Mouse (Mus musculus) midbrain, embryonic 14.5 days (tissue): ENCODE measurements around the gene Sult1b1. TPM values are rescaled to one million over a fixed set of nuclear protein-coding genes. Genes with fewer than 3 reads are reported as not detected.

ENCODE experiments used
- ATAC-seq: fragments of 200-750 bp; cut with Nextera tagmentation; 2 replicates; pipeline ENCODE4 v1.8.0; 2017; ENCODE audit warnings: moderate number of reproducible peaks, moderate library complexity; ENCODE audit not compliant: low FRiP score, low TSS enrichment
- DNase-seq: peaks from one replicate; pipeline ENCODE4 v3.0.0-alpha.2; 2015
- H3K27ac ChIP-seq: fragments of 300-500 bp; sonication (generic); replicated peaks from 2 replicates; pipeline ENCODE4 v1.5.1; 2014; ENCODE audit warnings: mild to moderate bottlenecking, low read depth, low read length, moderate library complexity
- H3K27me3 ChIP-seq: fragments of 300-500 bp; sonication (generic); 2 replicates; pipeline ENCODE4 v1.6.1; 2014; ENCODE audit warnings: low read length, control low read depth, mixed read lengths; ENCODE audit not compliant: control insufficient read depth, insufficient read depth
- H3K36me3 ChIP-seq: fragments of 300-500 bp; sonication (generic); 2 replicates; pipeline ENCODE4 v1.6.1; 2014; ENCODE audit warnings: low read length, control low read depth; ENCODE audit not compliant: control insufficient read depth, insufficient read depth
- H3K4me1 ChIP-seq: fragments of 300-500 bp; sonication (generic); 2 replicates; pipeline ENCODE4 v1.6.1; 2014; ENCODE audit warnings: mild to moderate bottlenecking, antibody characterized with exemption, low read length, control low read depth; ENCODE audit not compliant: control insufficient read depth, insufficient read depth
- H3K4me2 ChIP-seq: fragments of 300-500 bp; sonication (generic); 2 replicates; pipeline ENCODE4 v1.6.1; 2014; ENCODE audit warnings: mild to moderate bottlenecking, low read length, moderate library complexity
- H3K4me3 ChIP-seq: fragments of 300-500 bp; sonication (generic); replicated peaks from 2 replicates; pipeline ENCODE4 v1.5.1; 2014; ENCODE audit warnings: low read depth, low read length
- H3K9ac ChIP-seq: fragments of 300-500 bp; sonication (generic); replicated peaks from 2 replicates; pipeline ENCODE4 v1.6.1; 2014; ENCODE audit warnings: mild to moderate bottlenecking, low read length, moderate library complexity
- H3K9me3 ChIP-seq: fragments of 300-500 bp; sonication (generic); 2 replicates; pipeline ENCODE4 v1.6.1; 2016; ENCODE audit warnings: low read length, control low read depth, mixed read lengths; ENCODE audit not compliant: control insufficient read depth
- WGBS: fragments of 180-500 bp; shearing (Covaris S2); extraction: QIAGEN DNeasy Blood & Tissue Kit; methylation state at CpG from one replicate; pipeline ENCODE4 v1.1.7; 2014; 5-methylcytosine and 5-hydroxymethylcytosine counted together
- polyA plus RNA-seq: library from polyadenylated mRNA; unstranded; fragments of >200 nt; fragmentation: Nextera tagmentation; extraction: Ambion mirVana; gene quantifications from 2 replicates; pipeline ENCODE4 v1.2.1, GENCODE M21; 2014

Gene Sult1b1
- polyA plus RNA-seq = not detected in 2 replicates

GRCm38 (mm10) chr5:87538111-87538510 lies at the start of gene Sult1b1:
TSS of gene Sult1b1 (minus strand) at chr5:87538195.
- no peak within 1 kb of the TSS for H3K4me3 ChIP-seq
- H3K4me1 ChIP-seq = no peaks in the 10 kb centered on the region
- H3K27me3 ChIP-seq = no peaks in the 10 kb centered on the region
- H3K9ac ChIP-seq = no peak within 1 kb of the TSS
- ATAC-seq (no peak), DNase-seq (no peak)
- no peak within 1 kb of the TSS for H3K27ac ChIP-seq
- H3K9me3 ChIP-seq = no peaks in the 10 kb centered on the region
- no peaks in the 10 kb centered on the region for H3K36me3 ChIP-seq
- WGBS = 95% methylated on average over 2 of the region's 2 CpGs
- no peak within 1 kb of the TSS for H3K4me2 ChIP-seq

GRCm38 (mm10) chr5:87580389-87580788 lies 42.4 kb upstream of the Sult1b1 start:
- Histone ChIP-seq H3K27ac (no peak overlapping the region), H3K9ac (no peak overlapping the region), H3K4me2 (no peak overlapping the region), H3K27me3 (no peaks in the 10 kb centered on the region), H3K4me1 (no peaks in the 10 kb centered on the region), H3K4me3 (no peak overlapping the region), H3K36me3 (no peaks in the 10 kb centered on the region), H3K9me3 (no peaks in the 10 kb centered on the region)
- ATAC-seq = no peak
- 91% methylated on average over 1 of the region's 1 CpGs for WGBS
- no peak for DNase-seq

- Histone ChIP-seq H3K27ac (no peak overlapping the region), H3K4me2 (no peak overlapping the region), H3K4me3 (no peak overlapping the region), H3K27me3 (no peaks in the 10 kb centered on the region), H3K9me3 (no peaks in the 10 kb centered on the region), H3K9ac (no peak overlapping the region), H3K36me3 (no peaks in the 10 kb centered on the region), H3K4me1 (no peaks in the 10 kb centered on the region)
- 73% methylated on average over 1 of the region's 1 CpGs for WGBS
- DNase-seq (no peak), ATAC-seq (no peak)
These were observed 36.2 kb upstream of the Sult1b1 start for GRCm38 (mm10) chr5:87574174-87574573.

GRCm38 (mm10) chr5:87573490-87573889 lies 35.5 kb upstream of the Sult1b1 start:
- no peak overlapping the region for H3K9ac ChIP-seq
- DNase-seq (no peak), ATAC-seq (no peak)
- WGBS = 76% methylated on average over 5 of the region's 5 CpGs
- H3K9me3 ChIP-seq = no peaks in the 10 kb centered on the region
- H3K4me2 ChIP-seq = no peak overlapping the region
- no peaks in the 10 kb centered on the region for H3K4me1 ChIP-seq
- H3K27me3 ChIP-seq = no peaks in the 10 kb centered on the region
- no peak overlapping the region for H3K27ac ChIP-seq
- no peak overlapping the region for H3K4me3 ChIP-seq
- H3K36me3 ChIP-seq = no peaks in the 10 kb centered on the region

GRCm38 (mm10) chr5:87572781-87573180 lies 34.8 kb upstream of the Sult1b1 start:
- DNase-seq = no peak
- WGBS = 91% methylated on average over 6 of the region's 6 CpGs
- H3K36me3 ChIP-seq = no peaks in the 10 kb centered on the region
- H3K9ac ChIP-seq = no peak overlapping the region
- H3K4me2 ChIP-seq = no peak overlapping the region
- no peak overlapping the region for H3K27ac ChIP-seq
- H3K4me1 ChIP-seq = no peaks in the 10 kb centered on the region
- no peak for ATAC-seq
- no peaks in the 10 kb centered on the region for H3K27me3 ChIP-seq
- H3K9me3 ChIP-seq = no peaks in the 10 kb centered on the region
- no peak overlapping the region for H3K4me3 ChIP-seq

GRCm38 (mm10) chr5:87568845-87569244 lies 30.9 kb upstream of the Sult1b1 start, which contains the start of gene Sult1d1:
TSS of gene Sult1d1 (minus strand) at chr5:87569027.
- no peak for DNase-seq
- H3K4me1 ChIP-seq = no peaks in the 10 kb centered on the region
- no peaks in the 10 kb centered on the region for H3K36me3 ChIP-seq
- H3K9me3 ChIP-seq = no peaks in the 10 kb centered on the region
- WGBS = 85% methylated on average over 5 of the region's 5 CpGs
- no peak within 1 kb of the TSS for H3K9ac ChIP-seq
- no peak within 1 kb of the TSS for H3K4me3 ChIP-seq
- no peaks in the 10 kb centered on the region for H3K27me3 ChIP-seq
- no peak for ATAC-seq
- H3K27ac ChIP-seq = no peak within 1 kb of the TSS
- H3K4me2 ChIP-seq = no peak within 1 kb of the TSS

GRCm38 (mm10) chr5:87567306-87567705 lies 29.3 kb upstream of the Sult1b1 start:
- no peaks in the 10 kb centered on the region for H3K36me3 ChIP-seq
- 94% methylated on average over 1 of the region's 1 CpGs for WGBS

GRCm38 (mm10) chr5:87562966-87563365 lies 25.0 kb upstream of the Sult1b1 start:
- no peak overlapping the region for H3K27ac ChIP-seq
- H3K4me3 ChIP-seq = no peak overlapping the region
- H3K4me2 ChIP-seq = no peak overlapping the region
- H3K36me3 ChIP-seq = no peaks in the 10 kb centered on the region
- no peaks in the 10 kb centered on the region for H3K4me1 ChIP-seq
- DNase-seq (no peak), ATAC-seq (no peak)
- H3K27me3 ChIP-seq = no peaks in the 10 kb centered on the region
- H3K9me3 ChIP-seq = no peaks in the 10 kb centered on the region
- H3K9ac ChIP-seq = no peak overlapping the region

More at GRCm38 (mm10) chr5:87567306-87567705, 29.3 kb upstream of the Sult1b1 start:
- Histone ChIP-seq H3K27me3 (no peaks in the 10 kb centered on the region), H3K4me3 (no peak overlapping the region), H3K9ac (no peak overlapping the region), H3K4me2 (no peak overlapping the region), H3K27ac (no peak overlapping the region), H3K9me3 (no peaks in the 10 kb centered on the region), H3K4me1 (no peaks in the 10 kb centered on the region)
- no peak for ATAC-seq
- no peak for DNase-seq

GRCm38 (mm10) chr5:87562526-87562925 lies 24.5 kb upstream of the Sult1b1 start:
- 83% methylated on average over 4 of the region's 4 CpGs for WGBS
- Histone ChIP-seq H3K27ac (no peak overlapping the region), H3K4me3 (no peak overlapping the region), H3K27me3 (no peaks in the 10 kb centered on the region), H3K9ac (no peak overlapping the region), H3K4me1 (no peaks in the 10 kb centered on the region), H3K9me3 (no peaks in the 10 kb centered on the region), H3K4me2 (no peak overlapping the region), H3K36me3 (no peaks in the 10 kb centered on the region)
- ATAC-seq (no peak), DNase-seq (no peak)
